Mouse (Mus musculus) left cerebral cortex, adult 18-20 months (tissue): Measurements from ENCODE around the gene Actr3b. TPM values are rescaled to one million over a fixed set of nuclear protein-coding genes. Genes with fewer than 3 reads are reported as not detected.

Experiments
- DNase-seq, 2 experiments: peaks; one replicate each; pipeline ENCODE4 v3.0.0; 2021 to 2022; ENCODE audit warnings: low spot score in 2 of 2, mixed read lengths in 1 of 2
- total RNA-seq, 2 experiments: library from RNA; stranded (reverse); gene quantifications; 2 replicates each; pipeline ENCODE4 v1.2.3; 2021

Gene Actr3b
- total RNA-seq, 2 experiments from 2014 or later, result 115 to 117 TPM

DNA sequence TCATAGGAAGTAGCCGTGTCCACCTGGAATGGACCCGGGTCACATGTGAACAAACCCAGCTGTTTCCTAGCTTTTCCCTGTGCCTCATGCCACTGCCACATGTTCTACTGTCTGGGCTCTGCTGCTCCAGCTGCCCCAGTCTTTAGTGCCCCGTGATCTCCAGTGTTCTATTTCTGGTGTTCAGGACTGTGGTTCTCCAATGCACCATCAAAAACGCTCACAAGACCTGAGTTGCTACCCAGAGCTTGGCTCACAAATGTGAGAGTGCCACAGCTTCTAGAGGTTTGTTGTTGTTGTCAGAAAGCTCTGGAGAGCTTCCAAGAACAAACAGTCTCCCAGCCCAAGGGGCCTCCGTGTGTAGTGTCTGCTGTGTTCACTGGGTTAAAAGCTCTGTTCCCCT lies 117.5 kb downstream of the Actr3b start:
- DNase-seq, result no peak

DNA sequence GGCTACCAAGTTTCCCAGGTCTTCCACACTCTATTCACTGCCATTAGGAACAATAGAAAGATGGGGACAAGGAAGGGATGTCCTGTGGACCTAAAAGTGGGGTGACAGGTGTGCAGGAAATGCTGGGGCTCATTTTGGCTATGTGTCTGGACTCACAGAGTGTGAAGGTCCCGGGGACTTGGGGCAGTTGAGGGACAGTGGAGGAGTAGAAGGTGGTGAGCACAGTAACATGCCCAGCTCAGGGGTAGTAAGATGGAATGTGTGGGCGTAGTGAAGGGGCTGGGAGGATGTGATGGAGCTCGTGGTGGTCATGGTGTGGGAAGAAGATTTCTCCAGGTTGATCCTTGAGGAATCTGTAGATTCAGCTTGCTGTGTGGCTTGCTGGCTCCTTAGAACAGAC lies 118.2 kb downstream of the Actr3b start:
- no peak for DNase-seq

DNA sequence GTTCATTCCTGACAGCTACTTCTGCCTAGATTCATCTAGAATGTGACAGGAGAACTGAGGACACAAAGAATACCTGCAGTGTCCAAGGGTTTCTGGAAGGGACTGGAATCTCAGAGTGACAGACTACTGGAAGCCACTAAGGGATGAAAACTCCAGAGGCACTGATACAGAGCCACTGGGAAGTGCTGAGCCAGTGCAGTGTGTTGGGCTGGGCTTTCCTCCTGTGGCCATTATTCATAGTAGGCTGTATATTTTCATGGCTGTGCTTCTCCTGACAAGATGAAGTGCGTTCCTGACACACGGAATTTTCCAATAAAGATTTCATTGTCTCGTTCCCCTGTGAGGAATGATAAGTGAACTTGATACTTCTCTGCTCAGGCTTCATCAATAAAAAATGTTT lies 126.9 kb downstream of the Actr3b start:
- DNase-seq, result no peak

DNA sequence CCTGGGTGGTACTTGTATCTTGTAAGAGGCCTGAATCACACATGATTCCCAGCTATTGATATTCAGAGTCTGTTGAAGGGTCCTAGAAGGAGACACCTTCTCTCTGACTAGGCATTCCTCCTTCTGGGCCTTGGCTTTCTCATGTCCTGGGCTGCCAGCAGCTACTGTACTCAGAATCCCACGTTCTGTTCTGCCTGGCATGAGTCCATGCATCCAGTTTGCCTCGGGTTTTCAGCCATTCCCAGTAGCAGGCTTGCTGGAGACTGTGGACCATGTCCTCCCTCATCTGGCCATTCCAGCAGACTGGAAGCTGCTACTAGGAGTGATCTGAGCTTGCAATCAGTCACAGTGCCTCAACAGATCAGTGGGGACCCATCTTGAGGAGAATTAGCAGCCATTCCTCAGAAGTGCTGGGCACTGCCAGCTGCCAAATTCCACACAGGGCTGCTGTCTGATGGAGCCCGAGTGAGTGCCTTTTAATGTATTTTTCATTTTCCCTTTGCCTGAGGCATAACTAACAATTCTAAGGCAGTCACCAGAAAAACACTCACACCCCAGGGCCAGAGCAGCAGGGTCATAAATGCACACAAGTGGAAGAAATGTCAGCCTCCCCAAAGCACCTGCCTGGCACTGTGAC lies 130.1 kb downstream of the Actr3b start:
- DNase-seq, result no peak

DNA sequence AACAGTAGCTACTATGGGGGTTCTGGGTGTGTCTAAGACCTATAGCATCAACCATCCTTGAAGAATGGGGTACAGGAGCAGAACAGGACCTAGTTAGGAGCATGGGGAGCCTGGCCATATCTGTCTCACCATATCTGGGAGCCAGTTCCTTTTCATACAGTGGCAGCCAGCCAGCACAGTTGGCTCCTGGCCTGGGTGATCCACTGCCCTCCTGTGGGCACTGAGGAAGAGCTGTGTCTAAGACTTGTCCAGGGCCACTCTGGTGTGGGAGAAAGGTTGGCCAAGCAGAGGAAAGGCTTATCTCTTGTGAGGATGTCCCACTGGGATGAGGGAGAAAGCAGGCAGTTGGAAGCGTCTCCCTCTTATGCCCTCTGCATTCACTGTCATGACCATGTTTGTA lies 131.5 kb downstream of the Actr3b start:
- DNase-seq, result no peak

Other genes starting within 250 kb of the Actr3b start
- gene Cct8l1, start 243.9 kb upstream of the Actr3b start, total RNA-seq, result under 1 TPM; 0.30 to 0.40 TPM
- 1 to 10 TPM; 6.0 to 6.9 TPM for gene Xrcc2, start 54.2 kb upstream of the Actr3b start, total RNA-seq
- not detected for gene Gm21663, start 182.4 kb downstream of the Actr3b start, total RNA-seq
- gene Gm21671, start 194.4 kb downstream of the Actr3b start, total RNA-seq, result not detected
- not detected for gene Gm21680, start 212.7 kb downstream of the Actr3b start, total RNA-seq
- gene Gm21698, start 228.7 kb downstream of the Actr3b start, total RNA-seq, result not detected
- not detected for gene Gm1979, start 244.8 kb downstream of the Actr3b start, total RNA-seq